Mouse (Mus musculus): ENCODE data around the gene Pitpnm1. TPM values are rescaled to one million over a fixed set of nuclear protein-coding genes. Genes with fewer than 3 reads are reported as not detected.

Pitpnm1 gene
- polyA plus RNA-seq, 1 experiment from 2014 or later: 10.9 TPM

GRCm38 (mm10) chr19:4152445-4153231 lies 52.8 kb downstream of the Pitpnm1 start:
- Histone ChIP-seq H3K36me3 (peaks cover 54% of the 10 kb centered on the region), H3K4me2 (replicated peaks) (no peak overlapping the region), H3K27me3 (no peaks in the 10 kb centered on the region), H3K9ac (no peak overlapping the region), H3K4me3 (no peak overlapping the region), H3K27ac (no peak overlapping the region), H3K4me1 (peaks cover 16% of the 10 kb centered on the region), H3K9me3 (no peaks in the 10 kb centered on the region)
- 85% methylated on average over 8 of the region's 8 CpGs for WGBS
- ATAC-seq (ENCODE audit: insufficient number of reproducible peaks, insufficient read depth, low FRiP score, low TSS enrichment): no peak

- Histone ChIP-seq H3K4me3 (no peak within 1 kb of the TSS), H3K9me3 (no peaks in the 10 kb centered on the region), H3K4me1 (peaks cover 11% of the 10 kb centered on the region), H3K9ac (peak within 1 kb of the TSS; percentile 19; the same call in 1 of the 2 replicates), H3K27ac (0 out of 2 replicates have a peak within 1 kb of the TSS, but pooled peaks have one; percentile 6), H3K27me3 (no peaks in the 10 kb centered on the region), H3K36me3 (peaks cover 60% of the 10 kb centered on the region), H3K4me2 (replicated peaks) (no peak within 1 kb of the TSS)
- 76% methylated on average over 11 of the region's 11 CpGs for WGBS
- no peak for ATAC-seq (ENCODE audit: insufficient number of reproducible peaks, insufficient read depth, low FRiP score, low TSS enrichment)
Measured at GRCm38 (mm10) chr19:4153232-4153654, 53.4 kb downstream of the Pitpnm1 start, which contains the start of gene Ptprcap. Gene Ptprcap, plus strand, starts transcription at chr19:4153604.

GRCm38 (mm10) chr19:4154437-4155222 lies 54.8 kb downstream of the Pitpnm1 start:
- Histone ChIP-seq H3K27ac (no peak overlapping the region), H3K9me3 (no peaks in the 10 kb centered on the region), H3K27me3 (no peaks in the 10 kb centered on the region), H3K4me1 (peaks cover 2% of the 10 kb centered on the region; the same call in 1 of the 2 replicates), H3K9ac (no peak overlapping the region), H3K4me3 (no peak overlapping the region), H3K36me3 (peaks cover 74% of the 10 kb centered on the region), H3K4me2 (replicated peaks) (no peak overlapping the region)
- ATAC-seq (ENCODE audit: insufficient number of reproducible peaks, insufficient read depth, low FRiP score, low TSS enrichment): no peak
- 77% methylated on average over 13 of the region's 13 CpGs for WGBS

GRCm38 (mm10) chr19:4155223-4156072 lies 55.6 kb downstream of the Pitpnm1 start:
- Histone ChIP-seq H3K4me1 (no peaks in the 10 kb centered on the region), H3K4me3 (no peak overlapping the region), H3K9me3 (no peaks in the 10 kb centered on the region), H3K36me3 (peaks cover 72% of the 10 kb centered on the region), H3K27me3 (no peaks in the 10 kb centered on the region), H3K9ac (no peak overlapping the region), H3K27ac (no peak overlapping the region), H3K4me2 (replicated peaks) (no peak overlapping the region)
- no peak for ATAC-seq (ENCODE audit: insufficient number of reproducible peaks, insufficient read depth, low FRiP score, low TSS enrichment)
- 73% methylated on average over 6 of the region's 6 CpGs for WGBS

- no peaks in the 10 kb centered on the region for H3K9me3 ChIP-seq
- no peak overlapping the region for H3K27ac ChIP-seq
- H3K27me3 ChIP-seq: no peaks in the 10 kb centered on the region
- H3K4me3 ChIP-seq: no peak overlapping the region
- no peak for ATAC-seq (ENCODE audit: insufficient number of reproducible peaks, insufficient read depth, low FRiP score, low TSS enrichment)
- peaks cover 70% of the 10 kb centered on the region for H3K36me3 ChIP-seq
- H3K4me2 ChIP-seq (replicated peaks): no peak overlapping the region
- no peaks in the 10 kb centered on the region for H3K4me1 ChIP-seq
- H3K9ac ChIP-seq: no peak overlapping the region
- 71% methylated on average over 20 of the region's 20 CpGs for WGBS
Measured at GRCm38 (mm10) chr19:4156073-4156579, 56.3 kb downstream of the Pitpnm1 start.

- H3K4me3 ChIP-seq: no peak overlapping the region
- no peak overlapping the region for H3K9ac ChIP-seq
- no peak overlapping the region for H3K27ac ChIP-seq
- H3K27me3 ChIP-seq: no peaks in the 10 kb centered on the region
- no peaks in the 10 kb centered on the region for H3K9me3 ChIP-seq
- H3K36me3 ChIP-seq: peaks cover 67% of the 10 kb centered on the region
- WGBS: 89% methylated on average over 12 of the region's 12 CpGs
- no peak overlapping the region for H3K4me2 ChIP-seq (replicated peaks)
- no peak for ATAC-seq (ENCODE audit: insufficient number of reproducible peaks, insufficient read depth, low FRiP score, low TSS enrichment)
- no peaks in the 10 kb centered on the region for H3K4me1 ChIP-seq
Measured at GRCm38 (mm10) chr19:4156771-4157170, 57.0 kb downstream of the Pitpnm1 start.

GRCm38 (mm10) chr19:4159049-4159448 lies 59.3 kb downstream of the Pitpnm1 start:
- Histone ChIP-seq H3K9ac (no peak overlapping the region), H3K36me3 (peaks cover 56% of the 10 kb centered on the region), H3K4me2 (replicated peaks) (no peak overlapping the region), H3K9me3 (no peaks in the 10 kb centered on the region), H3K4me1 (peaks cover 8% of the 10 kb centered on the region), H3K4me3 (no peak overlapping the region), H3K27me3 (no peaks in the 10 kb centered on the region), H3K27ac (no peak overlapping the region)
- no peak for ATAC-seq (ENCODE audit: insufficient number of reproducible peaks, insufficient read depth, low FRiP score, low TSS enrichment)
- WGBS: 95% methylated on average over 8 of the region's 8 CpGs

- Histone ChIP-seq H3K4me2 (replicated peaks) (peak within 1 kb of the TSS; percentile 85), H3K9me3 (no peaks in the 10 kb centered on the region), H3K9ac (peak within 1 kb of the TSS; percentile 76), H3K4me1 (peaks cover 8% of the 10 kb centered on the region), H3K27ac (peak within 1 kb of the TSS; percentile 80), H3K36me3 (peaks cover 32% of the 10 kb centered on the region), H3K27me3 (no peaks in the 10 kb centered on the region), H3K4me3 (peak within 1 kb of the TSS; percentile 71)
- peak; percentile 64 for ATAC-seq (ENCODE audit: insufficient number of reproducible peaks, insufficient read depth, low FRiP score, low TSS enrichment)
- WGBS: 7% methylated on average over 42 of the region's 42 CpGs
Measured at GRCm38 (mm10) chr19:4162646-4163542, 63.1 kb downstream of the Pitpnm1 start, which contains the start of gene Rps6kb2. Gene Rps6kb2, minus strand, starts transcription at chr19:4163354.

- peak overlapping the region; percentile 85 for H3K4me2 ChIP-seq (replicated peaks)
- ATAC-seq (ENCODE audit: insufficient number of reproducible peaks, insufficient read depth, low FRiP score, low TSS enrichment): no peak
- H3K4me1 ChIP-seq: peaks cover 8% of the 10 kb centered on the region
- peak overlapping the region; percentile 76 for H3K9ac ChIP-seq
- H3K27me3 ChIP-seq: no peaks in the 10 kb centered on the region
- peak overlapping the region; percentile 80 for H3K27ac ChIP-seq
- 42% methylated on average over 4 of the region's 4 CpGs for WGBS
- peaks cover 26% of the 10 kb centered on the region for H3K36me3 ChIP-seq
- H3K4me3 ChIP-seq: peak overlapping the region; percentile 71
- no peaks in the 10 kb centered on the region for H3K9me3 ChIP-seq
Measured at GRCm38 (mm10) chr19:4163543-4163887, 63.7 kb downstream of the Pitpnm1 start.

Data from embryonic facial prominence, embryonic 12.5 days (tissue).